Mouse (Mus musculus) heart, adult 18-20 months (tissue): Measurements from ENCODE around the gene Tagap. TPM values are rescaled to one million over a fixed set of nuclear protein-coding genes. Genes with fewer than 3 reads are reported as not detected.

Source experiments
- DNase-seq, 2 experiments: peaks; one replicate each; pipeline ENCODE4 v3.0.0; 2021 to 2022; ENCODE audit warnings: mixed read lengths in 1 of 2
- long read RNA-seq, 2 experiments: library from polyadenylated mRNA; stranded (forward); transcript quantifications; one replicate each; pipeline ENCODE4 v2.0.0; 2021
- total RNA-seq, 2 experiments: library from RNA; stranded (reverse); gene quantifications; 2 replicates each; pipeline ENCODE4 v1.2.3; 2021

Gene Tagap
- total RNA-seq, result 1 to 10 TPM; 2.7 to 3.0 TPM
- long read RNA-seq, experiment 1, partial matches to known transcripts, result 0 of 16 reads
- long read RNA-seq, experiment 1, other reads (novel, unspliced or antisense), result 16 of 16 reads
- long read RNA-seq, experiment 2, partial matches to known transcripts, result 0 of 10 reads
- long read RNA-seq, experiment 2, other reads (novel, unspliced or antisense), result 10 of 10 reads

GRCm38 (mm10) chr17:7925413-7926160, at the start of gene Tagap:
Gene Tagap (plus strand): TSS chr17:7926000.
- DNase-seq, result peak in 1 of 2 experiments; percentile 64

GRCm38 (mm10) chr17:7876541-7876940, 49.3 kb upstream of the Tagap start:
- DNase-seq, result no peak

DNA sequence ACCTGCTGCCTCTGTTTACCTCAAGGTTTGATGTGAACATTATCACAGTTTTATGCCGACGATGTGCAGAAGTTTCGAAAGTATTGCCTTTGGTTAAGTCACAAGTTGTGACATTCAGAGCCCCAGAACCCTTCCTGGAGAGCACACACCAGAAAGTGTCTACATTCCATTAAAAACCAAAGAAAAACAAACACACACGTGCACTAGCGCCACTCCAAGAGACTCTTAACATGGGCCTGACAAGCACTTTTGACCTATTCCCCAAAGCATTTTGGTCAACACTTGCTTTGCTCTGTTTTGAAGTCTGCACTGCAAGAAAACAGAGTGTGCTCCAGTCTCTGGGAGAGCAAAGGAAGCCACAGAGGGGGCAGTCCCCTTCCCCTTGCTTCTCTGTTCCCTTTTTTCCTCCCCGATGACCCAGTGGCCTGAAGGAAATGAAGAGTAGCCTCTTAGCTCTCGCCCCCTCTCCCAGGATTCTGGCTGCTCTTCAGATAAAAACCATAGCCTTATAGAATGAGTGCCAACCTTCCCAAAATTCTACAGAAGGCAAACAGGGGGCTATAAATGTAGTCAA, 48.5 kb upstream of the Tagap start:
- DNase-seq, result peak in 1 of 2 experiments; percentile 52

DNA sequence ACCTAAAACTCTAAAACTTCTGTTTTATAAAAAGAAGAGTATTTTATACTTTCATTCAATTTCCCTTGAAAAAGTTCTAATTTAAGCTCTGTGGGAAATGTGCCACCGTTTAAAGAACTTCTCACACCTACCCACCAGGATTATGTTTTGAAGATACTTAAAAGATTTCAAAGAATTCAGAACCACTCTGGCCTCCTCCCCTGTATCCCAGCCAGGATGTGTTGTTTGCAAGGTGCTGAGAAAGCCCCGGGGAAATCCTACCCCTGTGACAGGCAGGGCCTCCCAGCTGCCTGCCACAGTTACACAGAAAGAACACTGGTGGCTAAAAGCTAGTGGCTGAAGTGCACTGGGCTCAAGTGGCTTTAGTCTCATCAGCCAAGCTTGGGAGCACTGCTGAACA, 47.9 kb upstream of the Tagap start:
- DNase-seq, result no peak

- DNase-seq, result no peak
Observed at GRCm38 (mm10) chr17:7879529-7879928, 46.3 kb upstream of the Tagap start.

DNA sequence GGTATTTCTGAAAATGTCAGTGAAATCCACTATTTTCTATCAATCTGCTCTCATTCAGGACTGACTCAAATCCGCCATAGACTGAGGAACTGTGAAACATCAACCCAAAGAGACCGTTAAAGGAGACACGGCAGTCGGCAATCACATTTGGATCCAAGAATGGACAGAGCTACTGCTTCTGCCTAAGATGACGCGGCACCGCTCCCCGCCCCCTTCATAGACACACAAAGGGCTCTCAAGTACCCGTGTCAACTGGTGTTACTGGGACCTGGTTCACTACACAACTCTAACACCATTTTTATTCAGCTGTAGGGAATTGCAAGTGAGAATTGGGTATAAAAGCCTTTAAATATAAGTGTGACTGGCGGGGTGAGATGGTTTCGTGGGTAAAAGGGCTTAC, 42.7 kb upstream of the Tagap start:
- DNase-seq, result no peak

GRCm38 (mm10) chr17:7884606-7885005, 41.2 kb upstream of the Tagap start:
- no peak for DNase-seq

DNA sequence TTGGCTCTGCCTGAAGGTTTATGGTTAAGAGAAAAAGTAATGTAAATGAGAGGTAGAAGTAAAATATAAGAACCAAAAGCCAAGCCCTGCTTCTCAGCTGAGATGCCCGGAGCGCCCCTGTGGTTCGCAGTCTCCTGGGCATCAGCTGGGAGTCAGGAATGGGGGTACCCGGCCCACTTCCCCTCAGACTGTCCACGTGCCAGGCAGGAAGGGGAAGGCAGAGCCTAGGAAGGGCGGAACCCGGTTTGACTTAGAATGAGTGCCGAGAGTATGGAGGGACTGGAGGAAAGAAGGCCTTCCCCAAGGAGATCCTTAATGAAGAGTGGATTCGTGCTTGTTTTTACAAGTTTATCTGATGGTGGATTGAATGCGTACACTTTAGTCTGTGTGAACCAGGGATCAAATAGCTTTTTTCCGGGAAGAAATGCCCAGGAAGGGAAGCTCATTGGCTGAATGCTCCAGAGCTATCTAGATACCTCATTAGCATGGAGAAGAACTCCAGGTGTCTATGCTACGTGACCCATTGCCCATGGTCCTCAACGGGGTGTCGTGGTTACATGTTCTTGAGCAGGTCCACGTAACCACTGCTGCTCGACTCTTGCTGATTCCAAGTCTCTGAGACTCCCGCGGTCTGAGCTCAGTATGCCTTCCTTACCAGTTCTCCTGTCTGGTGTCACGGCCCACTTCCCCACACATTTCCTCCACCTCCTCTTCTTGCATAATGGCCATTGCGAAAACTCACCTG, 38.6 kb upstream of the Tagap start:
- no peak for DNase-seq

DNA sequence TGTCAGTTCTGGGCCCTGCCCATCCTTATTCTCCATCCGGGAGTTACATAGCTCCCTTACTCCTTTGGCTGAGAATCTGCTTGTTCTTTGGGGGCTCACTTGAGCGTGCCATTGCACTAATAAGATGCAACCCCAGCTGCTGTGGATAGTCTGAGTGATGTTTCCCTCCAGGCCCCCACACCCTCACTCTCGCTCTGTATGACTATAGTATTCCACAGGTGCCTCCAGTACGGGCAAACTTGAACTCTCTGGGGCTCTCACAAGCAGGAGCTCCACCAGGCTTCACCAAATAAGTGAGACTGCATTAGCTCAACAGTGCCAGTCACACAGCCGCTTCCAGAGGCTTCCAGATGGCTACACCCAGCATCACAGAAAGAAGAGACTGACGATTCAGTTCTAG, 37.5 kb upstream of the Tagap start:
- DNase-seq, result no peak

DNA sequence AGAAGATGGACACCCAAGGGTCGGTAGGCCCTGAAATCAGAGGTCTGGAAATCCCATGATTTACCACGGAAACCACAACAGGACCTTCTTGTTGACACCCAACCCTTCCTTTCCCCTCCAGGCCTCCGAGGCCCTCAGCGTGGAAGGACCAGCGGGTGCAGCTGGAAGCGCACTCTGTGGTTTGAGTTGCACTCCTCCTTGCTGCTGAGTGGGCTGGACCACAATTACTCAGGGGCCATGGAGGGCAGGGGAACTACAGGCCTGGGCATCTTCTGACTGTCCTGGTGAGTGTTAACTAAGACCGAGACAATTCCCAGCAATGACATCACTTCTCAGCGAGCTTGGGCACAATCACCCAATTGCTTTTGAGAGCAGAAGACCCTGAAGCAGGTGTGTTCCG, 36.8 kb upstream of the Tagap start:
- DNase-seq, result no peak

DNA sequence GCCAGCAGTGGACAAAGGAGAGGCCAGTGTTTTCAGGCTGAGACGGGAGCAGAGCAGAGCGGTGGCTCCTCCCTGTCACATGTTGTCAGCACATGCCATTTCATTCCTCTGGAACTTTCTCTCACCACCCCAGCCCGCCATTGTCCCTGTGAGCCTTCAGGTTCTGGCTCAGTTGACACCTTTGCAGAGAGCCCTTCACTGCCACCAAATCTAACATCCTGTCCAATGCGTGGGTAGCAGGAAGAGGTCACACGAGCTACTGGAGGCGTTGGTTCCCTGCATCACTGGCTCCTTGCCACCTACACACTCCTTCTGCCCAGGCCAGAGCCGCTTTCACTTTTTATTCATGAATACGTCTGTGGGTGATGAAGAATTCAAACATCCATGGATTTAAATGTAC, 33.1 kb upstream of the Tagap start:
- no peak for DNase-seq

DNA sequence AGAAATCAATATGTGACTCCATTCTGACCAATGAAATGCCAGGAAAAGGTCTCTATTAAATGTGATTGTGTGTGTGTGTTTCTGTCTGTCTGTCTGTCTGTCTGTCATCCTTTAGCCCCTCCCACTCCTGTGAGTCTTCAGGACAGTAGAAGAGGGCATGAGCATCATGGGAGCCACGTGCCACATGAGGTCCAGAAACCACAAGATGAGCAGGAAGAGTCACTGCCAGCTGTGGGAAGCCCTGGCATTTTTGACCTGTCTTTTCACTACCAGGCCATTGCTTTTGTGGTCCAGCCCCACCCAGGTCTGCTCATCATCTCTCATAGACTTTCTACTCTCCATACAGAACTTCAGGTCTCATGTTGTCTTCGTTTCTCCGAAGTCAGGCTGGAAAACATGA, 31.7 kb upstream of the Tagap start:
- DNase-seq, result no peak

- no peak for DNase-seq
Observed at GRCm38 (mm10) chr17:7896047-7896635, 29.7 kb upstream of the Tagap start.

- no peak for DNase-seq
Observed at GRCm38 (mm10) chr17:7897120-7897519, 28.7 kb upstream of the Tagap start.

- no peak for DNase-seq
Observed at GRCm38 (mm10) chr17:7897756-7898155, 28.0 kb upstream of the Tagap start.

DNA sequence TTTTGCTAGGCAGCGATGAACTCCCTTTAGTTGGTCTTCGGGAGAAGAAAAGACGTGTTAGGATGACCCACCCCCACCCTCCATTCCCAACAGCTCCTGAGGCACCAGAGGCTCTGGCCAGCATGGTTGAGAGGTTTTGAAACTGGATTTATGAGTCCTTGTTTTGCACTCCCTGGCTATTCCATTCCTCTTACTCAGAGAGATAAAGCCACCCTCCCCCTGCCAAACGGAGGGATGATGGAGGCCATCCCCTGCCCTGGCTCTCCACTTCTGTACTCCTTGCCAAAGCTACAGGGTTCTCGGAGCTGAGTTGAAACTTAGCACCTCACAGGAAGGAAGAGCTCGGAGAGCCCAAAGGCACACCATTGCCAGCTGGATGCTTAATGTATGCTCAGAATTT, 26.6 kb upstream of the Tagap start:
- DNase-seq, result peak in 1 of 2 experiments; percentile 57

DNA sequence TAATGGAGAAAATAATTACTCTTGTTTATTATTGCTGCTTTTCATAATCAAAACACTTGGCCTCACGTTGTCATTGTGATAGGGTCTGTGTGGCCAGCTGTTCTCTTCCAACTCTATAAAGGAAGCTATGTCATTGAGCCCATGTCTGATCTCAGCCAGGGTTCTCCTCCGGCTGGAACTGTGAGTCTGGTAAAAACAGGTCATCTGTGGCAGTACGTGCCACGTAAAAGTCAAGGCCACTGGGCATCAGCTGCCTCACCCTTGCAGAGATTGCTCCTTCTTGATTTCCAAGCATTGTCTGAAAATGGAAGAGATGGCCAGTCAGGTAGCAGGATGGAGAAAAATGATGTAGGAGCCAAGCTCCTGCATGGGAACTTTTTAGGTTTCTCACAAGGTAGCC, 25.8 kb upstream of the Tagap start:
- DNase-seq, result no peak

DNA sequence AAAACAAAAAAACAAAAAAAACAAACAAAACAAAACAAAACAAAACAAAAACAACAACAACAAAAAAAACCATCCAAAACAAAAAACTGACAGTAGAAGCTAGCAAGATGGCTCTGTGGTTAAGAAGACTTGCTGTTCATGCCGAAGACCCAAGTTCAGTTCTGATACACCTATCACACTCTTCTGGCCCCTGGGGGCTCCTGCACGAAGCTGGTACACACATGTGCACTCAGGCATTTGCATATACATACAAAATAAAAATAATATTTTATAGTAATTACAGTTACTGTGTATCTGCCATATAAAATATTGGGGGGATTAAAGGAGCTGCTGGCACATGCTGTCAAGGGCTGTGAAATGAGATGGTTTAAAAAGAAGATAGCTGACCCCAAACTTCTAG, 24.3 kb upstream of the Tagap start:
- no peak for DNase-seq

DNA sequence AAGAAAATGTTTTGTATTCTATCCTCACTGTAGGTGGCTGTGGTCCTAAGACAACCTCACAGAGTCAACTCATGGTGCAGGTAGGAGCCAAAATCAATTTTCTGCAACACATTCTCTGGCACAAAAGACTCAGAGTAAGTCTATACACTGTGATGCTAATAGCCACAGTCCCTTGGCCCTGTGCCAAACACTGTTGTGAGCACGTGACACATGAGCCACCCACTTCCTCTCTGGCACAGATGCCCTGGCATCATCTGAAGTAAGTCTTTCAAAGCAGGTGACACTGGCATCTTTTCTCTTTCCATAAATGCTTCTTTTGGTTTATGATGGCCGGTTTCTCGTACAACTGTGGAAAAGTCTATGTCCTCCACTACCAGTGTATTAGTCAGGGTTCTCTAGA, 23.4 kb upstream of the Tagap start:
- peak in 1 of 2 experiments; percentile 27 for DNase-seq

- no peak for DNase-seq
Observed at GRCm38 (mm10) chr17:7904992-7905391, 20.8 kb upstream of the Tagap start.

DNA sequence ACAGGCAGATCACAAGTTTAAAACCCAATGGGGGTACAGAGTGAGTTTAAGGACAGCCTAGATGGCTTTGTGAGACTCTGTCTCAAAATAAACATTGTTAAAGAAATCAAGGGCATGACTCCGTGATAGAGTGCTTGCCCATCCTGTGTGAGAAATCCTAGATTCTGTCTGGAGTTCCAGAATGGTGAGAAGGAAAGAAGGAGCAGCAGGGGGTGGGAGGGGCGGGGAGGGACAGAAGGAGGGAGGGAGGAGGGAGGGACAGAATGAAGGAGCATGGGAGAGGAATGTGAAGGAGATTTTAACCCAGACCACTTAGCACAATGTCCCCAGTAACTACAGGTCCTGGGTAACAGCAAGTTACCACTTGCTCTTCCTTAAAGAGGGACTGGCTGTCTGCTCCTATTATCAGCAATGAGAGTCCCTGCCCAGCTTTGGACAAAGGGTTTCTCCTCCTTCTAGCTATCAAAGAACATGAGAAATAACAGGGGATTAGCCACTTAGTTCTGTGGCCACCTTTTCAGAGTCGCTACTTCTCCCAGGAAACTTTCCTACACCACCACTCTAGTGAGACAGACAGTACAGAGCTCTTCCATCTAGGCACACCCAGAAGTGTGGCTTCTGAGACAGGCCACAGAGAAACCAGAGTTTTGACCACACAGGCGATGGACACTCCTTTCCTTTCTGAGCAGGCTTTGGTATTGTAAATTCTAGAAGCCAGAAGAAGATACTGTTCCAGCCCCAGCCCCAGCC, 19.7 kb upstream of the Tagap start:
- DNase-seq, result no peak
